Comparison of ENCODE assay signal across 7 mouse cellular contexts in genomic region chr11:100814498-100814897, GRCm38 (mm10). TPM values are rescaled to one million over a fixed set of nuclear protein-coding genes. Genes with fewer than 3 reads are reported as not detected.
DNase-seq lines count a peak whose midpoint lies in the region; ATAC-seq and TF ChIP-seq lines count a peak whose summit lies in the region.

No protein-coding gene starts in this region.

- peak; percentile 73 for DNase-seq in adrenal gland, postnatal 10 days
- DNase-seq in liver, embryonic 13.5 days: peak; percentile 62
- peak; percentile 95 for DNase-seq in skeletal muscle tissue, adult 2 months (ENCODE audit: low read depth, low spot score)
- no peak for DNase-seq in neural tube, embryonic 10.5 days (ENCODE audit: extremely low spot score, low spot score)
- no peak for DNase-seq in hindbrain, postnatal 0 days (ENCODE audit: low spot score)

- H3K27me3 ChIP-seq in liver, embryonic 13.5 days: no peaks in the 10 kb centered on the region
- H3K27me3 ChIP-seq in hindbrain, postnatal 0 days (ENCODE audit: insufficient read depth, low read length): no peaks in the 10 kb centered on the region

- H3K9me3 ChIP-seq in liver, embryonic 13.5 days (replicated peaks): no peaks in the 10 kb centered on the region
- no peaks in the 10 kb centered on the region for H3K9me3 ChIP-seq in hindbrain, postnatal 0 days (ENCODE audit: low read length)

- H3K9ac ChIP-seq in liver, embryonic 13.5 days: peak overlapping the region; percentile 59
- H3K9ac ChIP-seq in hindbrain, postnatal 0 days (replicated peaks; ENCODE audit: low read length): no peak overlapping the region

- peak overlapping the region; percentile 62 for H3K4me2 ChIP-seq in liver, embryonic 13.5 days
- no peak overlapping the region for H3K4me2 ChIP-seq in hindbrain, postnatal 0 days (ENCODE audit: low read depth, low read length)

- H3K27ac ChIP-seq in liver, embryonic 13.5 days: peak overlapping the region; percentile 57; the same call in 1 of the 2 replicates
- H3K27ac ChIP-seq in hindbrain, postnatal 0 days: no peak overlapping the region

- TF ChIP-seq CTCF in hindbrain, postnatal 0 days (IDR thresholded peaks at IDR 0.05; ENCODE audit: low read depth): no peak

- H3K4me1 ChIP-seq in liver, embryonic 13.5 days (replicated peaks): peaks cover 56% of the 10 kb centered on the region
- H3K4me1 ChIP-seq in hindbrain, postnatal 0 days (ENCODE audit: insufficient read depth, low read length): no peaks in the 10 kb centered on the region

- H3K36me3 ChIP-seq in liver, embryonic 13.5 days: peaks cover 18% of the 10 kb centered on the region
- H3K36me3 ChIP-seq in hindbrain, postnatal 0 days (ENCODE audit: insufficient read depth, low read length): no peaks in the 10 kb centered on the region

- ATAC-seq in erythroblast, adult 5-6 weeks (replicated peaks; ENCODE audit: low FRiP score, poor library complexity, severe bottlenecking): peak; percentile 73
- peak; percentile 82 to 89 for ATAC-seq in hematopoietic stem cell, adult 5-6 weeks (replicated peaks in 1 of 2; ENCODE audit: insufficient read depth in 1 of 2, low FRiP score in 2 of 2, low TSS enrichment in 1 of 2, low read depth in 1 of 2, poor library complexity in 2 of 2, severe bottlenecking in 2 of 2)
- ATAC-seq in liver, embryonic 13.5 days (ENCODE audit: low read depth): peak; percentile 59
- no peak for ATAC-seq in hindbrain, postnatal 0 days

- H3K4me3 ChIP-seq in liver, embryonic 13.5 days (replicated peaks): peak overlapping the region; percentile 36
- no peak overlapping the region for H3K4me3 ChIP-seq in hindbrain, postnatal 0 days (ENCODE audit: low read length)

- WGBS in liver, embryonic 13.5 days (ENCODE audit: insufficient replicate concordance): 11% methylated on average over 13 of the region's 13 CpGs
- WGBS in hindbrain, postnatal 0 days: 74% methylated on average over 13 of the region's 13 CpGs

RNA-seq across cellular contexts. Expression of gene Stat5b, which starts 36.0 kb away (rescaled TPM):
- 10 to 100 TPM; 60.7 to 72.7 TPM for total RNA-seq in adrenal gland, postnatal 10 days (2021)
- 6.9 and 14.8 TPM in 2 replicates for total RNA-seq in erythroblast, adult 5-6 weeks (2015; ENCODE audit: low replicate concordance)
- total RNA-seq in erythroblast, adult 5-6 weeks (2017; ENCODE audit: low replicate concordance): 6.7 and 10.3 TPM in 2 replicates
- total RNA-seq in hematopoietic stem cell, adult 5-6 weeks (2017): 58.8 and 66.2 TPM in 2 replicates
- polyA plus RNA-seq in liver, embryonic 13.5 days (2015; fragmentation: Nextera tagmentation; extraction: Ambion mirVana): 21.1 and 23.8 TPM in 2 replicates
- 21.8 and 25.0 TPM in 2 replicates for total RNA-seq in hindbrain, postnatal 0 days (2014; rRNA removed)
- polyA plus RNA-seq in hindbrain, postnatal 0 days (2015; fragmentation: Nextera tagmentation; extraction: Ambion mirVana): 12.5 and 12.8 TPM in 2 replicates

RNA-seq across cellular contexts. Expression of gene Ghdc, which starts 43.7 kb away (rescaled TPM):
- 10 to 100 TPM; 14.1 to 15.7 TPM for total RNA-seq in adrenal gland, postnatal 10 days (2021)
- total RNA-seq in erythroblast, adult 5-6 weeks (2015; ENCODE audit: low replicate concordance): 1.5 and 1.7 TPM in 2 replicates
- total RNA-seq in erythroblast, adult 5-6 weeks (2017; ENCODE audit: low replicate concordance): 1.4 and 2.3 TPM in 2 replicates
- total RNA-seq in hematopoietic stem cell, adult 5-6 weeks (2017): 2.4 and 3.3 TPM in 2 replicates
- 1.4 and 2.4 TPM in 2 replicates for polyA plus RNA-seq in liver, embryonic 13.5 days (2015; fragmentation: Nextera tagmentation; extraction: Ambion mirVana)
- 15.9 and 20.9 TPM in 2 replicates for total RNA-seq in hindbrain, postnatal 0 days (2014; rRNA removed)
- polyA plus RNA-seq in hindbrain, postnatal 0 days (2015; fragmentation: Nextera tagmentation; extraction: Ambion mirVana): 7.5 and 8.3 TPM in 2 replicates

RNA-seq across cellular contexts. Expression of gene Stat5a, which starts 44.7 kb away (rescaled TPM):
- 10 to 100 TPM; 37.1 to 52.7 TPM for total RNA-seq in adrenal gland, postnatal 10 days (2021)
- 4.8 and 7.3 TPM in 2 replicates for total RNA-seq in erythroblast, adult 5-6 weeks (2015; ENCODE audit: low replicate concordance)
- 5.7 and 6.5 TPM in 2 replicates for total RNA-seq in erythroblast, adult 5-6 weeks (2017; ENCODE audit: low replicate concordance)
- total RNA-seq in hematopoietic stem cell, adult 5-6 weeks (2017): 48.2 and 54.6 TPM in 2 replicates
- 11.1 and 14.6 TPM in 2 replicates for polyA plus RNA-seq in liver, embryonic 13.5 days (2015; fragmentation: Nextera tagmentation; extraction: Ambion mirVana)
- 4.1 and 5.5 TPM in 2 replicates for total RNA-seq in hindbrain, postnatal 0 days (2014; rRNA removed)
- 2.5 and 3.3 TPM in 2 replicates for polyA plus RNA-seq in hindbrain, postnatal 0 days (2015; fragmentation: Nextera tagmentation; extraction: Ambion mirVana)

RNA-seq across cellular contexts. Expression of gene Hcrt, which starts 51.8 kb away (rescaled TPM):
- total RNA-seq in adrenal gland, postnatal 10 days (2021): not detected
- total RNA-seq in erythroblast, adult 5-6 weeks (2015; ENCODE audit: low replicate concordance): not detected in 2 replicates
- total RNA-seq in erythroblast, adult 5-6 weeks (2017; ENCODE audit: low replicate concordance): not detected in 2 replicates
- not detected in 2 replicates for total RNA-seq in hematopoietic stem cell, adult 5-6 weeks (2017)
- not detected in 2 replicates for polyA plus RNA-seq in liver, embryonic 13.5 days (2015; fragmentation: Nextera tagmentation; extraction: Ambion mirVana)
- 6.9 TPM in 1 of 2 replicates, not detected in the other for total RNA-seq in hindbrain, postnatal 0 days (2014; rRNA removed)
- polyA plus RNA-seq in hindbrain, postnatal 0 days (2015; fragmentation: Nextera tagmentation; extraction: Ambion mirVana): 0.88 and 1.2 TPM in 2 replicates

RNA-seq across cellular contexts. Expression of gene Kcnh4, which starts 54.8 kb away (rescaled TPM):
- total RNA-seq in adrenal gland, postnatal 10 days (2021): under 1 TPM; 0.12 to 0.15 TPM
- total RNA-seq in erythroblast, adult 5-6 weeks (2015; ENCODE audit: low replicate concordance): not detected in 2 replicates
- not detected in 2 replicates for total RNA-seq in erythroblast, adult 5-6 weeks (2017; ENCODE audit: low replicate concordance)
- total RNA-seq in hematopoietic stem cell, adult 5-6 weeks (2017): 0.13 TPM in 1 of 2 replicates, not detected in the other
- polyA plus RNA-seq in liver, embryonic 13.5 days (2015; fragmentation: Nextera tagmentation; extraction: Ambion mirVana): not detected in 2 replicates
- 10.0 and 12.9 TPM in 2 replicates for total RNA-seq in hindbrain, postnatal 0 days (2014; rRNA removed)
- 3.6 and 4.2 TPM in 2 replicates for polyA plus RNA-seq in hindbrain, postnatal 0 days (2015; fragmentation: Nextera tagmentation; extraction: Ambion mirVana)

Comparison
In these comparisons a context has a peak if more than half of its experiments do, and no peak if none do; other contexts are left out.
1. DNase-seq: peak in adrenal gland, postnatal 10 days (single experiment), liver, embryonic 13.5 days (single experiment) and skeletal muscle tissue, adult 2 months (single experiment); none in neural tube, embryonic 10.5 days (single experiment) and hindbrain, postnatal 0 days (single experiment).